Mouse (Mus musculus) thymus, adult 2 months (tissue): Measurements from ENCODE around the gene Ubash3a.

Source experiments
- CTCF ChIP-seq: fragments of 200-500 bp; IDR thresholded peaks from 2 replicates; pipeline ENCODE4 v1.5.1; 2012; ENCODE audit warnings: mild to moderate bottlenecking, control low read depth, low read length, moderate library complexity, borderline replicate concordance; ENCODE audit not compliant: control insufficient read depth, poor library complexity, insufficient read depth; ENCODE audit errors: extremely low read depth
- POLR2A ChIP-seq: fragments of 200-500 bp; IDR thresholded peaks from 2 replicates; pipeline ENCODE4 v1.6.1; 2012; ENCODE audit warnings: mild to moderate bottlenecking, low read length, control low read depth, moderate library complexity; ENCODE audit not compliant: control insufficient read depth, poor library complexity, insufficient read depth; ENCODE audit errors: extremely low read depth

GRCm38 (mm10) chr17:31235915-31236314 is 28.2 kb downstream of the Ubash3a start:
- TF ChIP-seq POLR2A (no peak), CTCF (peak; percentile 52; the same call in 1 of the 2 replicates)
